12 mouse cellular contexts compared by ENCODE assay signal in the genomic region with DNA sequence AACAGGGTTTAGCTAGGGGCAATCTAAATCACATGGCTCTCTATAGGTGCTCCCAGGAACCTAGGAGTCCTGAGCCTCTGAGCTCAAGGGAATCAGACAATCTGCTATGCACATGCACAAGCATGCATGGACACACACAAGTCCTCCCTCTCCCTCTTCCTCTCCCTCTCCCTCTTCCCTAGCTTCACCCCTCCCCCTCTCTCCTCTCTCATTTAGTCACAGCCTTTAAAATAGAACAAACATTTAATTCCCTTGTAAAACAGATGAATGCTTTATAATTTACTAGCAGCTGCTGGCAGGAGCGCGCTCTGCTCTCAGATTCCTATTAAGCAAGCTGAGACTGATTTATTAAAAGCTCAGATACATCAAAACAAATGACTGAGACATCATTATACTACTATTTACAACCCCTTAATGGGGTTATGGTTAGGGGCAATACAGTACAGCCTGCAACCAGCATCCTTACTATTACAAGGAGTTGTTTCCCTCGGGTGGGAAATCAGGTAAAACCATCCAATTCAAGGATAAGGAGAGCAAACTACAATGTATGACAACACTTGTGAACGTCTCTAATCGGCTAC.
DNase-seq lines count a peak whose midpoint lies in the region; ATAC-seq and TF ChIP-seq lines count a peak whose summit lies in the region.
"Had no signal": no experiment of that assay in that cellular context is flagged by ENCODE, and none has a peak within 500 bp of the region (broad histone marks: within the 10 kb centered on the region; RNA-seq: fewer than 3 reads in every experiment).

No protein-coding gene starts in this region.

- H3K27ac ChIP-seq in forebrain, embryonic 10.5 days, result 0 out of 2 replicates have a peak overlapping the region, but pooled peaks have one; percentile 40
- H3K27ac ChIP-seq in forebrain, embryonic 12.5 days, result no peak overlapping the region
- no peak overlapping the region for H3K27ac ChIP-seq in kidney, postnatal 0 days
- H3K27ac ChIP-seq: limb, embryonic 12.5 days; liver, embryonic 15.5 days; midbrain, embryonic 12.5 days had no signal

- H3K36me3 ChIP-seq in forebrain, embryonic 10.5 days (replicated peaks), result no peaks in the 10 kb centered on the region
- H3K36me3 ChIP-seq in forebrain, embryonic 12.5 days (replicated peaks), result no peaks in the 10 kb centered on the region
- no peaks in the 10 kb centered on the region for H3K36me3 ChIP-seq in kidney, postnatal 0 days (ENCODE audit: insufficient read depth, low read length)
- H3K36me3 ChIP-seq: limb, embryonic 12.5 days; liver, embryonic 15.5 days; midbrain, embryonic 12.5 days had no signal

- H3K4me2 ChIP-seq in forebrain, embryonic 12.5 days, result no peak overlapping the region
- H3K4me2 ChIP-seq in kidney, postnatal 0 days (ENCODE audit: low read length), result no peak overlapping the region
- H3K4me2 ChIP-seq: limb, embryonic 12.5 days; liver, embryonic 15.5 days; midbrain, embryonic 12.5 days had no signal

- intact Hi-C loops in heart, postnatal 36 days (cut with DNase I), result no loop called here

- ATAC-seq in forebrain, embryonic 12.5 days (ENCODE audit: low FRiP score), result no peak
- ATAC-seq in kidney, postnatal 0 days (replicated peaks; ENCODE audit: low FRiP score, low read depth), result no peak

- H3K4me1 ChIP-seq in forebrain, embryonic 10.5 days, result peaks cover 36% of the 10 kb centered on the region
- peaks cover 32% of the 10 kb centered on the region for H3K4me1 ChIP-seq in forebrain, embryonic 12.5 days
- H3K4me1 ChIP-seq in kidney, postnatal 0 days (replicated peaks; ENCODE audit: insufficient read depth, low read length), result 0 out of 2 replicates have a peak, but pooled peaks cover 2% of the 10 kb centered on the region
- H3K4me1 ChIP-seq: liver, embryonic 15.5 days had no signal

- TF ChIP-seq CTCF in kidney, postnatal 0 days (IDR thresholded peaks at IDR 0.05; ENCODE audit: low read depth), result no peak

- H3K9me3 ChIP-seq in forebrain, embryonic 10.5 days, result no peaks in the 10 kb centered on the region
- no peaks in the 10 kb centered on the region for H3K9me3 ChIP-seq in forebrain, embryonic 12.5 days
- no peaks in the 10 kb centered on the region for H3K9me3 ChIP-seq in kidney, postnatal 0 days (replicated peaks; ENCODE audit: low read length)
- H3K9me3 ChIP-seq: limb, embryonic 12.5 days; liver, embryonic 15.5 days; midbrain, embryonic 12.5 days had no signal

- no peak for DNase-seq in forebrain, embryonic 10.5 days (ENCODE audit: extremely low spot score, low spot score)
- DNase-seq in kidney, postnatal 0 days (ENCODE audit: low spot score), result peak; percentile 89
- DNase-seq in kidney, adult 11 months, result no peak
- peak; percentile 23 for DNase-seq in lung, postnatal 10 days
- no peak for DNase-seq in lung, postnatal 14 days
- no peak for DNase-seq in cerebellum, postnatal 10 days
- no peak for DNase-seq in heart, postnatal 36 days
- DNase-seq: cerebellum, adult 18-20 months had no signal

- H3K27me3 ChIP-seq in forebrain, embryonic 10.5 days (ENCODE audit: poor library complexity, severe bottlenecking), result no peaks in the 10 kb centered on the region
- H3K27me3 ChIP-seq in forebrain, embryonic 12.5 days, result 0 out of 2 replicates have a peak, but pooled peaks cover 2% of the 10 kb centered on the region
- H3K27me3 ChIP-seq in kidney, postnatal 0 days (ENCODE audit: insufficient read depth, low read length), result no peaks in the 10 kb centered on the region
- H3K27me3 ChIP-seq: limb, embryonic 12.5 days; liver, embryonic 15.5 days; midbrain, embryonic 12.5 days had no signal

- H3K9ac ChIP-seq in forebrain, embryonic 12.5 days, result no peak overlapping the region
- no peak overlapping the region for H3K9ac ChIP-seq in kidney, postnatal 0 days (ENCODE audit: low read depth, low read length)
- H3K9ac ChIP-seq: limb, embryonic 12.5 days; liver, embryonic 15.5 days; midbrain, embryonic 12.5 days had no signal

- 88% methylated on average over 5 of the region's 5 CpGs for WGBS in forebrain, embryonic 10.5 days
- 66% methylated on average over 5 of the region's 5 CpGs for WGBS in forebrain, embryonic 12.5 days
- WGBS in kidney, postnatal 0 days, result 22% methylated on average over 5 of the region's 5 CpGs

- H3K4me3 ChIP-seq in forebrain, embryonic 10.5 days, result no peak overlapping the region
- H3K4me3 ChIP-seq in forebrain, embryonic 12.5 days (replicated peaks), result no peak overlapping the region
- H3K4me3 ChIP-seq in kidney, postnatal 0 days (replicated peaks; ENCODE audit: low read depth, low read length), result no peak overlapping the region
- H3K4me3 ChIP-seq: limb, embryonic 12.5 days; liver, embryonic 15.5 days; midbrain, embryonic 12.5 days had no signal

Comparison
In these comparisons a context has a peak if more than half of its experiments do, and no peak if none do; other contexts are left out.
1. DNase-seq: peak in kidney, postnatal 0 days (single experiment) and lung, postnatal 10 days (single experiment); none in forebrain, embryonic 10.5 days (single experiment), kidney, adult 11 months (single experiment), lung, postnatal 14 days (single experiment), cerebellum, postnatal 10 days (0 of 2) and heart, postnatal 36 days (0 of 2).